Mouse (Mus musculus) lung, embryonic 16.5 days (tissue): Measurements from ENCODE around the gene Hyal4. TPM values are rescaled to one million over a fixed set of nuclear protein-coding genes. Genes with fewer than 3 reads are reported as not detected.

Experiments
- ATAC-seq: fragments of 200-750 bp; cut with Nextera tagmentation; 2 replicates; pipeline ENCODE4 v1.8.0; 2017; ENCODE audit warnings: low read depth, mild to moderate bottlenecking, moderate library complexity
- H3K27ac ChIP-seq: fragments of 300-500 bp; sonication (generic); 2 replicates; pipeline ENCODE4 v1.5.1; 2014; ENCODE audit warnings: mild to moderate bottlenecking, control low read depth, low read length
- H3K27me3 ChIP-seq: fragments of 300-500 bp; sonication (generic); 2 replicates; pipeline ENCODE4 v1.6.1; 2014; ENCODE audit warnings: low read depth, low read length, mixed read lengths; ENCODE audit not compliant: control insufficient read depth, insufficient read depth
- H3K36me3 ChIP-seq: fragments of 300-500 bp; sonication (generic); 2 replicates; pipeline ENCODE4 v1.6.1; 2014; ENCODE audit warnings: low read length; ENCODE audit not compliant: control insufficient read depth, insufficient read depth
- H3K4me1 ChIP-seq: fragments of 300-500 bp; sonication (generic); replicated peaks from 2 replicates; pipeline ENCODE4 v1.6.1; 2014; ENCODE audit warnings: low read length, mixed read lengths; ENCODE audit not compliant: control insufficient read depth, insufficient read depth
- H3K4me2 ChIP-seq: fragments of 300-500 bp; sonication (generic); 2 replicates; pipeline ENCODE4 v1.6.1; 2014; ENCODE audit warnings: low read depth, low read length, control low read depth
- H3K4me3 ChIP-seq: fragments of 300-500 bp; sonication (generic); 2 replicates; pipeline ENCODE4 v1.5.1; 2014; ENCODE audit warnings: mild to moderate bottlenecking, low read length, control low read depth
- H3K9ac ChIP-seq: fragments of 300-500 bp; sonication (generic); 2 replicates; pipeline ENCODE4 v1.6.1; 2014; ENCODE audit warnings: low read length, control low read depth
- H3K9me3 ChIP-seq: fragments of 300-500 bp; sonication (generic); 2 replicates; pipeline ENCODE4 v1.6.1; 2016; ENCODE audit warnings: low read length; ENCODE audit not compliant: control insufficient read depth
- WGBS: fragments of 180-500 bp; shearing (Covaris S2); extraction: QIAGEN DNeasy Blood & Tissue Kit; methylation state at CpG from one replicate; pipeline ENCODE4 v1.1.7; 2014; 5-methylcytosine and 5-hydroxymethylcytosine counted together
- polyA plus RNA-seq: library from polyadenylated mRNA; unstranded; fragments of >200 nt; fragmentation: Nextera tagmentation; extraction: Ambion mirVana; gene quantifications from 2 replicates; pipeline ENCODE4 v1.2.1, GENCODE M21; 2015

Gene Hyal4
- polyA plus RNA-seq, 1 experiment from 2014 or later: not detected

DNA sequence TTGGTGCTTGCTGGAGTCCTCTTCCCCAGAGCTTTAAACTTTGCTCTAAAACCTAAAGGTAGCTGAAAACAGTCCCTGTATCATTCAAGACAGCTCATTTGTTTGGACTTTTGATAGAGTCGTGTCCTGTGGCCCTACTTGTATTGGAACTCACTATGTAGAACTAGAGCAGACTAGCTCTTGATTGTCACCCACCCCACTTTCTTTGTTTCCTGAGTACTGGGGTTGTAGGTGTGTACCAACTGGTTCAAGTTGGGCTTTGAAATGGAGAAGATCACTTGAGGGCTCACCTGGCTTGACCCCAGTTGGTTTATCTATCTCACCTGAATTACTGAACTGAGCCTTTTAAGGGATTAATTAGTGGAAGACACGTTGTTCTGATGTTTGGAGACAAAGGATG lies 31.1 kb downstream of the Hyal4 start:
- no peaks in the 10 kb centered on the region for H3K9me3 ChIP-seq
- no peak overlapping the region for H3K4me2 ChIP-seq
- WGBS: 46% methylated on average over 2 of the region's 2 CpGs
- no peak overlapping the region for H3K27ac ChIP-seq
- no peak overlapping the region for H3K9ac ChIP-seq
- H3K27me3 ChIP-seq: no peaks in the 10 kb centered on the region
- H3K4me1 ChIP-seq: no peaks in the 10 kb centered on the region
- no peak for ATAC-seq
- H3K4me3 ChIP-seq: no peak overlapping the region
- no peaks in the 10 kb centered on the region for H3K36me3 ChIP-seq

DNA sequence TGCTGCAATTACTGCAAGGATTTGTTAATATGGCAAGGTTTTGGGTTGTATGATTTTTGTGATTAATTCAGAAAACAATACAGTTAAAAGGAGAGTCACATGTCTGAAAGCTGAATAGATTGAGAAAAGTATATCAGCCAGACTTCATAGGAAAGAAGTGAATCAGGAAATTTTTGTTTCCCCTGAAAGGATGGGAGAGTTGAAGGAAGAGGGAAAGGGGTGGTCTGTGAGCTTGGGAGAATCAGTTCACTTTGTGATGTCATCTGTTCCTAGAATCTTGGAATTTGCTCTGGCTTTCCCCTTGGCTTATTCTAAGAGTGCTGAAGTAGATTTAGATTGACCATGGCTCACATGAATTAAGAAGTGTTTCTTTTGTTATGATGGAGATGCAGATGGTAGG lies 42.8 kb downstream of the Hyal4 start, which contains the start of gene Spam1:
Spam1 (plus strand) TSS at position 301 of the 400 bp plus-strand sequence.
- H3K9ac ChIP-seq: no peak within 1 kb of the TSS
- H3K27ac ChIP-seq: no peak within 1 kb of the TSS
- H3K27me3 ChIP-seq: no peaks in the 10 kb centered on the region
- no peaks in the 10 kb centered on the region for H3K9me3 ChIP-seq
- H3K4me2 ChIP-seq: no peak within 1 kb of the TSS
- no peak for ATAC-seq
- no peak within 1 kb of the TSS for H3K4me3 ChIP-seq
- H3K36me3 ChIP-seq: no peaks in the 10 kb centered on the region
- H3K4me1 ChIP-seq: no peaks in the 10 kb centered on the region

Other genes starting within 250 kb of the Hyal4 start
- gene Iqub, start 233.3 kb upstream of the Hyal4 start, polyA plus RNA-seq: 1.5 and 2.1 TPM in 2 replicates
- 318 and 319 TPM in 2 replicates for gene Ndufa5, start 220.3 kb upstream of the Hyal4 start, polyA plus RNA-seq
- 0.11 and 0.23 TPM in 2 replicates for gene Asb15, start 220.2 kb upstream of the Hyal4 start, polyA plus RNA-seq
- gene Lmod2, start 150.6 kb upstream of the Hyal4 start, polyA plus RNA-seq: 1.3 and 1.7 TPM in 2 replicates
- gene Wasl, start 83.3 kb upstream of the Hyal4 start, polyA plus RNA-seq: 53.6 and 67.9 TPM in 2 replicates
- not detected in 2 replicates for gene Hyal6, start 15.1 kb upstream of the Hyal4 start, polyA plus RNA-seq
- not detected in 2 replicates for gene Spam1, start 42.9 kb downstream of the Hyal4 start, polyA plus RNA-seq
- gene Hyal5, start 109.7 kb downstream of the Hyal4 start, polyA plus RNA-seq: not detected in 2 replicates
- gene Tmem229a, start 208.0 kb downstream of the Hyal4 start, polyA plus RNA-seq: 0.06 TPM in 2 replicates